Mouse (Mus musculus) ES-E14 (cell line): Measurements from ENCODE around the gene Gga1. TPM values are rescaled to one million over a fixed set of nuclear protein-coding genes. Genes with fewer than 3 reads are reported as not detected.

Experiments used
- DNase-seq: peaks from one replicate; pipeline ENCODE4 v3.0.0-alpha.2; 2013; ENCODE audit warnings: low read depth, low spot score
- H3K27ac ChIP-seq: 2 replicates; pipeline ENCODE4 v1.5.1; 2012; ENCODE audit warnings: low read depth, mild to moderate bottlenecking, low read length, moderate library complexity, mixed read lengths; ENCODE audit not compliant: poor library complexity, insufficient read depth, severe bottlenecking
- H3K36me3 ChIP-seq: 2 replicates; pipeline ENCODE4 v1.6.1; 2012; ENCODE audit warnings: mild to moderate bottlenecking, low read length, moderate library complexity, mixed read lengths; ENCODE audit not compliant: control insufficient read depth, poor library complexity, insufficient read depth, severe bottlenecking
- H3K4me1 ChIP-seq, 2 experiments: fragments of 150-350 bp in 1 of 2; sonication (generic) in 1 of 2; 2 replicates each; pipeline ENCODE4 v1.6.1; 2012; ENCODE audit warnings: low read length in 2 of 2, mild to moderate bottlenecking in 1 of 2, mixed read lengths in 1 of 2; ENCODE audit not compliant: control insufficient read depth in 2 of 2, insufficient read depth in 2 of 2, poor library complexity in 1 of 2
- H3K4me3 ChIP-seq, 2 experiments: fragments of 150-350 bp in 1 of 2; sonication (generic) in 1 of 2; 2 replicates each; pipeline ENCODE4 v1.5.1; 2012; ENCODE audit warnings: low read length in 2 of 2, low read depth in 1 of 2, mild to moderate bottlenecking in 1 of 2, mixed read lengths in 1 of 2; ENCODE audit not compliant: insufficient read depth in 1 of 2, poor library complexity in 1 of 2, severe bottlenecking in 1 of 2
- H3K9ac ChIP-seq: 2 replicates; pipeline ENCODE4 v1.6.1; 2012; ENCODE audit warnings: low read depth, mild to moderate bottlenecking, low read length, mixed read lengths; ENCODE audit not compliant: poor library complexity, insufficient read depth, severe bottlenecking
- H3K9me3 ChIP-seq: fragments of 150-350 bp; sonication (generic); 2 replicates; pipeline ENCODE4 v1.6.1; 2012; ENCODE audit warnings: low read depth, mild to moderate bottlenecking, low read length; ENCODE audit not compliant: control insufficient read depth, insufficient read depth
- CHD2 ChIP-seq: IDR thresholded peaks from 2 replicates; pipeline ENCODE4 v1.6.1; 2014; ENCODE audit warnings: mild to moderate bottlenecking, low read depth, low read length, inconsistent platforms
- HCFC1 ChIP-seq: IDR thresholded peaks from 2 replicates; pipeline ENCODE4 v1.6.1; 2012; ENCODE audit warnings: low read length, inconsistent platforms, borderline replicate concordance; ENCODE audit not compliant: insufficient read depth
- MAFK ChIP-seq: IDR thresholded peaks from 2 replicates; pipeline ENCODE4 v1.6.1; 2014; ENCODE audit warnings: mild to moderate bottlenecking, low read depth, low read length, inconsistent platforms; ENCODE audit not compliant: insufficient read depth
- ZC3H11A ChIP-seq: IDR thresholded peaks from 2 replicates; pipeline ENCODE4 v1.6.1; 2012; ENCODE audit warnings: low read depth, mild to moderate bottlenecking, inconsistent platforms, low read length, borderline replicate concordance
- ZNF384 ChIP-seq: IDR thresholded peaks from 2 replicates; pipeline ENCODE4 v1.6.1; 2012; ENCODE audit warnings: low read depth, low read length, inconsistent platforms
- in situ Hi-C, 2 experiments: fragments of 600-800 bp; cut with MboI; formaldehyde crosslinking; loops; one replicate each; pipeline ENCODE4 v1.15.1; 2025; ENCODE audit warnings: low sequenced_read_pairs in 2 of 2, inconsistent platforms in 1 of 2; ENCODE audit not compliant: unreplicated experiment in 2 of 2
- total RNA-seq: library from RNA; depleted of rRNA; stranded (reverse); fragments of 300-350 nt; gene quantifications from 2 replicates; pipeline ENCODE4 v1.2.3, GENCODE M21; 2012

The Gga1 gene
- total RNA-seq, 1 experiment = 18.4 TPM

- no peak within 1 kb of the TSS for H3K9ac ChIP-seq
- peaks cover 3% of the 10 kb centered on the region; the same call in 1 of the 2 replicates for H3K36me3 ChIP-seq
- no peak for TF ChIP-seq ZNF384
- TF ChIP-seq MAFK = no peak
- TF ChIP-seq ZC3H11A = no peak
- TF ChIP-seq CHD2 = no peak
- no peak for TF ChIP-seq HCFC1
- peak within 1 kb of the TSS; percentile 44 to 52 for H3K4me3 ChIP-seq
- H3K9me3 ChIP-seq = no peaks in the 10 kb centered on the region
- peaks cover 21 to 23% of the 10 kb centered on the region in 2 experiments for H3K4me1 ChIP-seq
- in situ Hi-C loops = no loop called here
- no peak within 1 kb of the TSS for H3K27ac ChIP-seq
- DNase-seq = peak; percentile 67
These were observed 49.3 kb downstream of the Gga1 start, which contains the start of gene Lgals1 for GRCm38 (mm10) chr15:78926021-78926919. TSS of gene Lgals1 (plus strand) at chr15:78926725.

- Histone ChIP-seq H3K4me1 (peaks cover 21 to 23% of the 10 kb centered on the region in 2 experiments), H3K4me3 (peak overlapping the region; percentile 44 to 48; a peak in 3 of 4 replicates), H3K9ac (peak overlapping the region; percentile 19; the same call in 1 of the 2 replicates), H3K9me3 (no peaks in the 10 kb centered on the region), H3K36me3 (peaks cover 3% of the 10 kb centered on the region; the same call in 1 of the 2 replicates), H3K27ac (no peak overlapping the region)
- no peak for TF ChIP-seq ZC3H11A
- TF ChIP-seq MAFK = no peak
- TF ChIP-seq CHD2 = no peak
- TF ChIP-seq HCFC1 = no peak
- TF ChIP-seq ZNF384 = no peak
- in situ Hi-C loops = no loop called here
- no peak for DNase-seq
These were observed 50.2 kb downstream of the Gga1 start for GRCm38 (mm10) chr15:78927021-78927787.

- in situ Hi-C loops = no loop called here
- TF ChIP-seq HCFC1 (no peak), ZNF384 (no peak), MAFK (no peak), ZC3H11A (no peak), CHD2 (no peak)
- Histone ChIP-seq H3K36me3 (peaks cover 3% of the 10 kb centered on the region; the same call in 1 of the 2 replicates), H3K9me3 (no peaks in the 10 kb centered on the region), H3K9ac (peak overlapping the region; percentile 19; the same call in 1 of the 2 replicates), H3K27ac (no peak overlapping the region; the same call in 1 of the 2 replicates), H3K4me3 (peak overlapping the region; percentile 14 to 44; a peak in 3 of 4 replicates), H3K4me1 (peaks cover 21 to 23% of the 10 kb centered on the region in 2 experiments)
- no peak for DNase-seq
These were observed 50.9 kb downstream of the Gga1 start for GRCm38 (mm10) chr15:78927788-78928457.

GRCm38 (mm10) chr15:78928539-78928938, 51.5 kb downstream of the Gga1 start:
- Histone ChIP-seq H3K4me3 (no peak overlapping the region), H3K9me3 (no peaks in the 10 kb centered on the region), H3K4me1 (peaks cover 20 to 23% of the 10 kb centered on the region in 2 experiments), H3K27ac (no peak overlapping the region), H3K36me3 (peaks cover 3% of the 10 kb centered on the region; the same call in 1 of the 2 replicates), H3K9ac (no peak overlapping the region; the same call in 1 of the 2 replicates)
- TF ChIP-seq HCFC1 = no peak
- TF ChIP-seq ZNF384 = no peak
- no peak for TF ChIP-seq MAFK
- TF ChIP-seq CHD2 = no peak
- no peak for TF ChIP-seq ZC3H11A
- DNase-seq = no peak
- in situ Hi-C loops = no loop called here
